Mouse (Mus musculus) liver, adult 2 months (tissue): ENCODE measurements around the gene Ssh3.

Experiments
- CTCF ChIP-seq: fragments of 200-500 bp; IDR thresholded peaks from 2 replicates; pipeline ENCODE4 v1.5.1; 2011; ENCODE audit warnings: low read depth, low read length, control low read depth
- POLR2A ChIP-seq: fragments of 200-500 bp; IDR thresholded peaks from 2 replicates; pipeline ENCODE4 v1.6.1; 2011; ENCODE audit warnings: low read length, control low read depth; ENCODE audit not compliant: insufficient read depth; ENCODE audit errors: extremely low read depth

DNA sequence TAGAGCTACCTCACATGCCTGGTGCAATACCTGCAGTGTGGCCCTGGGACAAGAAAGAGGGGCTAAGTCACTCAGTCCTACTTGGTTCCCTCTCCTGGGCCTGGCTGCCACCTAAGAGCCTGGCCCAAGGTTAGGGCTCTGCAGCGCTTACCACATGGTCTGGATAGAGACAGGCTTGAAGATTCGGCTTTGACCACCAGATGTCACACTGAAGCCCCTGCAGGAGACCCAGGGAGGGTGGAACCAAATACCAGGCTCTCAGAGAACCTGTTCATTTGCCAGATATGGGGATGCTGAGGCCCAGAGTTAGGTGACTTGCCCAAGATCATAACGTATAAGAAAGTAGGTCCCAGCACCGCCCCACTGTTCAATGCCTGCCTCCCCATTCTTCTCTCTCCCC lies 3.0 kb downstream of the Ssh3 start:
- no peak for TF ChIP-seq CTCF
- no peak for TF ChIP-seq POLR2A
